Mouse (Mus musculus) hindbrain, embryonic 13.5 days (tissue): Measurements from ENCODE around the gene Camk1d. TPM values are rescaled to one million over a fixed set of nuclear protein-coding genes. Genes with fewer than 3 reads are reported as not detected.
"Not testable (repeated sequence)": the region's sequence is repeated elsewhere in the genome, so short reads cannot be mapped to it uniquely, and the experiment has no call there.

Source experiments
- ATAC-seq: fragments of 200-750 bp; cut with Nextera tagmentation; 2 replicates; pipeline ENCODE4 v1.8.0; 2017; ENCODE audit warnings: moderate TSS enrichment; ENCODE audit not compliant: low FRiP score
- H3K27ac ChIP-seq: fragments of 300-500 bp; sonication (generic); 2 replicates; pipeline ENCODE4 v1.5.1; 2015; ENCODE audit warnings: inconsistent platforms, mild to moderate bottlenecking, moderate library complexity
- H3K27me3 ChIP-seq: fragments of 300-500 bp; sonication (generic); 2 replicates; pipeline ENCODE4 v1.6.1; 2015; ENCODE audit warnings: mild to moderate bottlenecking, inconsistent platforms
- H3K36me3 ChIP-seq: fragments of 300-500 bp; sonication (generic); 2 replicates; pipeline ENCODE4 v1.6.1; 2015; ENCODE audit warnings: mild to moderate bottlenecking, inconsistent platforms
- H3K4me1 ChIP-seq: fragments of 300-500 bp; sonication (generic); replicated peaks from 2 replicates; pipeline ENCODE4 v1.6.1; 2015; ENCODE audit warnings: inconsistent platforms
- H3K4me2 ChIP-seq: fragments of 300-500 bp; sonication (generic); 2 replicates; pipeline ENCODE4 v1.6.1; 2015; ENCODE audit warnings: inconsistent platforms, mild to moderate bottlenecking, moderate library complexity
- H3K4me3 ChIP-seq: fragments of 300-500 bp; sonication (generic); 2 replicates; pipeline ENCODE4 v1.5.1; 2015; ENCODE audit warnings: mild to moderate bottlenecking, inconsistent platforms
- H3K9ac ChIP-seq: fragments of 300-500 bp; sonication (generic); 2 replicates; pipeline ENCODE4 v1.6.1; 2015; ENCODE audit warnings: mild to moderate bottlenecking, inconsistent platforms
- H3K9me3 ChIP-seq: fragments of 300-500 bp; sonication (generic); 2 replicates; pipeline ENCODE4 v1.6.1; 2016; ENCODE audit warnings: inconsistent platforms
- WGBS: fragments of 180-500 bp; shearing (Covaris S2); methylation state at CpG from one replicate; pipeline ENCODE4 v1.1.7; 2015; 5-methylcytosine and 5-hydroxymethylcytosine counted together
- polyA plus RNA-seq: library from polyadenylated mRNA; unstranded; fragments of >200 nt; fragmentation: Nextera tagmentation; extraction: Ambion mirVana; gene quantifications from 2 replicates; pipeline ENCODE4 v1.2.1, GENCODE M21; 2015

Camk1d gene
- polyA plus RNA-seq, 1 experiment from 2014 or later: 3.5 TPM

- Histone ChIP-seq H3K27ac (no peak overlapping the region), H3K27me3 (no peaks in the 10 kb centered on the region), H3K9me3 (no peaks in the 10 kb centered on the region), H3K36me3 (no peaks in the 10 kb centered on the region), H3K4me3 (no peak overlapping the region), H3K4me1 (no peaks in the 10 kb centered on the region), H3K9ac (no peak overlapping the region), H3K4me2 (no peak overlapping the region)
- no peak for ATAC-seq
- WGBS: 87% methylated on average over 4 of the region's 4 CpGs
Observed at GRCm38 (mm10) chr2:5282623-5283022, 431.7 kb downstream of the Camk1d start.

- H3K9ac ChIP-seq: no peak overlapping the region
- H3K27me3 ChIP-seq: no peaks in the 10 kb centered on the region
- H3K9me3 ChIP-seq: 0 out of 2 replicates have a peak, but pooled peaks cover 6% of the 10 kb centered on the region
- ATAC-seq: no peak
- H3K27ac ChIP-seq: no peak overlapping the region
- no peaks in the 10 kb centered on the region for H3K36me3 ChIP-seq
- no peaks in the 10 kb centered on the region for H3K4me1 ChIP-seq
- no peak overlapping the region for H3K4me3 ChIP-seq
- H3K4me2 ChIP-seq: no peak overlapping the region
- 85% methylated on average over 2 of the region's 2 CpGs for WGBS
Observed at GRCm38 (mm10) chr2:5267980-5268379, 446.3 kb downstream of the Camk1d start.

GRCm38 (mm10) chr2:5262279-5262678 lies 452.0 kb downstream of the Camk1d start:
- Histone ChIP-seq H3K9me3 (0 out of 2 replicates have a peak, but pooled peaks cover 3% of the 10 kb centered on the region), H3K27me3 (no peaks in the 10 kb centered on the region), H3K36me3 (no peaks in the 10 kb centered on the region), H3K4me3 (no peak overlapping the region), H3K27ac (no peak overlapping the region), H3K9ac (no peak overlapping the region), H3K4me2 (no peak overlapping the region), H3K4me1 (no peaks in the 10 kb centered on the region)
- no peak for ATAC-seq
- 73% methylated on average over 2 of the region's 2 CpGs for WGBS

GRCm38 (mm10) chr2:5258250-5258649 lies 456.1 kb downstream of the Camk1d start:
- no peak for ATAC-seq
- H3K36me3 ChIP-seq: no peaks in the 10 kb centered on the region
- H3K4me2 ChIP-seq: no peak overlapping the region
- no peaks in the 10 kb centered on the region for H3K4me1 ChIP-seq
- no peak overlapping the region for H3K9ac ChIP-seq
- WGBS: 82% methylated on average over 3 of the region's 3 CpGs
- no peaks in the 10 kb centered on the region for H3K27me3 ChIP-seq
- 0 out of 2 replicates have a peak, but pooled peaks cover 5% of the 10 kb centered on the region for H3K9me3 ChIP-seq
- H3K27ac ChIP-seq: no peak overlapping the region
- no peak overlapping the region for H3K4me3 ChIP-seq

- Histone ChIP-seq H3K36me3 (no peaks in the 10 kb centered on the region), H3K9me3 (no peaks in the 10 kb centered on the region), H3K27ac (no peak overlapping the region), H3K27me3 (no peaks in the 10 kb centered on the region), H3K4me3 (no peak overlapping the region), H3K4me2 (no peak overlapping the region), H3K9ac (no peak overlapping the region), H3K4me1 (no peaks in the 10 kb centered on the region)
- no peak for ATAC-seq
- 82% methylated on average over 12 of the region's 12 CpGs for WGBS
Observed at GRCm38 (mm10) chr2:5249969-5250368, 464.3 kb downstream of the Camk1d start.

GRCm38 (mm10) chr2:5249199-5249598 lies 465.1 kb downstream of the Camk1d start:
- H3K4me1 ChIP-seq, H3K9ac ChIP-seq, H3K4me3 ChIP-seq, H3K4me2 ChIP-seq, H3K27ac ChIP-seq, H3K27me3 ChIP-seq, H3K36me3 ChIP-seq, ATAC-seq, H3K9me3 ChIP-seq: not testable (repeated sequence)
- 95% methylated on average over 6 of the region's 6 CpGs for WGBS

Other genes starting within 250 kb of the Camk1d start
- 28.8 and 30.8 TPM in 2 replicates for gene Nudt5, start 130.5 kb upstream of the Camk1d start, polyA plus RNA-seq
- 323 and 334 TPM in 2 replicates for gene Cdc123, start 130.6 kb upstream of the Camk1d start, polyA plus RNA-seq
- gene Gm13199, start 148.4 kb upstream of the Camk1d start, polyA plus RNA-seq: 0.71 and 1.0 TPM in 2 replicates
- 98.1 and 101 TPM in 2 replicates for gene Sec61a2, start 180.9 kb upstream of the Camk1d start, polyA plus RNA-seq
- 7.1 and 7.4 TPM in 2 replicates for gene Dhtkd1, start 228.3 kb upstream of the Camk1d start, polyA plus RNA-seq
- 9.1 and 10.1 TPM in 2 replicates for gene Upf2, start 237.0 kb upstream of the Camk1d start, polyA plus RNA-seq